Mouse (Mus musculus): Measurements from ENCODE around the gene Cox7a1.

- TF ChIP-seq POLR2A (IDR thresholded peaks at IDR 0.05; ENCODE audit: low read depth, low read length) (no peak), CTCF (IDR thresholded peaks at IDR 0.05; ENCODE audit: borderline replicate concordance, insufficient read depth, low read length) (no peak)
Measured at GRCm38 (mm10) chr7:30231328-30231668, 47.4 kb downstream of the Cox7a1 start.

All from embryonic fibroblast, embryonic 13.5 days (primary cell).